Mouse (Mus musculus): ENCODE measurements around the gene Thsd4. TPM values are rescaled to one million over a fixed set of nuclear protein-coding genes. Genes with fewer than 3 reads are reported as not detected.

Gene Thsd4
- polyA plus RNA-seq, 1 experiment, result 0.97 TPM

GRCm38 (mm10) chr9:60077761-60078160 lies 444.1 kb downstream of the Thsd4 start:
- TF ChIP-seq POLR2A (IDR thresholded peaks at IDR 0.05; ENCODE audit: borderline replicate concordance, control insufficient read depth, low read depth, low read length), result no peak
- no peak for TF ChIP-seq CTCF (IDR thresholded peaks at IDR 0.05; ENCODE audit: control insufficient read depth, insufficient read depth, low read length)
- no peak overlapping the region for H3K27ac ChIP-seq (ENCODE audit: control insufficient read depth, insufficient read depth, low read depth, low read length, poor library complexity)
- WGBS, result 75% methylated on average over 1 of the region's 1 CpGs
- H3K4me3 ChIP-seq (replicated peaks; ENCODE audit: control insufficient read depth, low read depth, low read length), result no peak overlapping the region
- H3K4me1 ChIP-seq (ENCODE audit: control insufficient read depth, insufficient read depth, low read length), result no peaks in the 10 kb centered on the region

- H3K4me1 ChIP-seq (ENCODE audit: control insufficient read depth, insufficient read depth, low read length), result no peaks in the 10 kb centered on the region
- TF ChIP-seq POLR2A (IDR thresholded peaks at IDR 0.05; ENCODE audit: borderline replicate concordance, control insufficient read depth, low read depth, low read length), result no peak
- no peak overlapping the region for H3K4me3 ChIP-seq (replicated peaks; ENCODE audit: control insufficient read depth, low read depth, low read length)
- H3K27ac ChIP-seq (ENCODE audit: control insufficient read depth, insufficient read depth, low read depth, low read length, poor library complexity), result no peak overlapping the region
- 83% methylated on average over 4 of the region's 4 CpGs for WGBS
Measured at GRCm38 (mm10) chr9:60076396-60076795, 445.4 kb downstream of the Thsd4 start.

GRCm38 (mm10) chr9:60071620-60072263 lies 450.1 kb downstream of the Thsd4 start:
- TF ChIP-seq CTCF (IDR thresholded peaks at IDR 0.05; ENCODE audit: control insufficient read depth, insufficient read depth, low read length) (no peak), POLR2A (IDR thresholded peaks at IDR 0.05; ENCODE audit: borderline replicate concordance, control insufficient read depth, low read depth, low read length) (no peak)
- H3K4me3 ChIP-seq (replicated peaks; ENCODE audit: control insufficient read depth, low read depth, low read length), result no peak overlapping the region
- H3K27ac ChIP-seq (ENCODE audit: control insufficient read depth, insufficient read depth, low read depth, low read length, poor library complexity), result no peak overlapping the region
- H3K4me1 ChIP-seq (ENCODE audit: control insufficient read depth, insufficient read depth, low read length), result no peaks in the 10 kb centered on the region
- WGBS, result 62% methylated on average over 5 of the region's 5 CpGs

GRCm38 (mm10) chr9:60067241-60067640 lies 454.6 kb downstream of the Thsd4 start:
- no peak overlapping the region for H3K4me3 ChIP-seq (replicated peaks; ENCODE audit: control insufficient read depth, low read depth, low read length)
- TF ChIP-seq POLR2A (IDR thresholded peaks at IDR 0.05; ENCODE audit: borderline replicate concordance, control insufficient read depth, low read depth, low read length) (no peak), CTCF (IDR thresholded peaks at IDR 0.05; ENCODE audit: control insufficient read depth, insufficient read depth, low read length) (no peak)
- H3K27ac ChIP-seq (ENCODE audit: control insufficient read depth, insufficient read depth, low read depth, low read length, poor library complexity), result no peak overlapping the region
- WGBS, result 89% methylated on average over 8 of the region's 8 CpGs
- H3K4me1 ChIP-seq (ENCODE audit: control insufficient read depth, insufficient read depth, low read length), result no peaks in the 10 kb centered on the region

GRCm38 (mm10) chr9:60065184-60065583 lies 456.7 kb downstream of the Thsd4 start:
- TF ChIP-seq POLR2A (IDR thresholded peaks at IDR 0.05; ENCODE audit: borderline replicate concordance, control insufficient read depth, low read depth, low read length) (no peak), CTCF (IDR thresholded peaks at IDR 0.05; ENCODE audit: control insufficient read depth, insufficient read depth, low read length) (no peak)
- 70% methylated on average over 4 of the region's 4 CpGs for WGBS
- Histone ChIP-seq H3K4me1 (ENCODE audit: control insufficient read depth, insufficient read depth, low read length) (no peaks in the 10 kb centered on the region), H3K27ac (ENCODE audit: control insufficient read depth, insufficient read depth, low read depth, low read length, poor library complexity) (no peak overlapping the region), H3K4me3 (replicated peaks; ENCODE audit: control insufficient read depth, low read depth, low read length) (no peak overlapping the region)

GRCm38 (mm10) chr9:60063191-60063720 lies 458.6 kb downstream of the Thsd4 start:
- 51% methylated on average over 4 of the region's 4 CpGs for WGBS
- TF ChIP-seq CTCF (IDR thresholded peaks at IDR 0.05; ENCODE audit: control insufficient read depth, insufficient read depth, low read length), result no peak
- TF ChIP-seq POLR2A (IDR thresholded peaks at IDR 0.05; ENCODE audit: borderline replicate concordance, control insufficient read depth, low read depth, low read length), result no peak
- Histone ChIP-seq H3K4me3 (replicated peaks; ENCODE audit: control insufficient read depth, low read depth, low read length) (no peak overlapping the region), H3K4me1 (ENCODE audit: control insufficient read depth, insufficient read depth, low read length) (no peaks in the 10 kb centered on the region), H3K27ac (ENCODE audit: control insufficient read depth, insufficient read depth, low read depth, low read length, poor library complexity) (no peak overlapping the region)

- WGBS, result 78% methylated on average over 5 of the region's 5 CpGs
- Histone ChIP-seq H3K27ac (ENCODE audit: control insufficient read depth, insufficient read depth, low read depth, low read length, poor library complexity) (no peak overlapping the region), H3K4me1 (ENCODE audit: control insufficient read depth, insufficient read depth, low read length) (no peaks in the 10 kb centered on the region), H3K4me3 (replicated peaks; ENCODE audit: control insufficient read depth, low read depth, low read length) (no peak overlapping the region)
- TF ChIP-seq CTCF (IDR thresholded peaks at IDR 0.05; ENCODE audit: control insufficient read depth, insufficient read depth, low read length) (no peak), POLR2A (IDR thresholded peaks at IDR 0.05; ENCODE audit: borderline replicate concordance, control insufficient read depth, low read depth, low read length) (no peak)
Measured at GRCm38 (mm10) chr9:60056131-60056530, 465.7 kb downstream of the Thsd4 start.

GRCm38 (mm10) chr9:60054951-60055350 lies 466.9 kb downstream of the Thsd4 start:
- TF ChIP-seq CTCF (IDR thresholded peaks at IDR 0.05; ENCODE audit: control insufficient read depth, insufficient read depth, low read length), result no peak
- TF ChIP-seq POLR2A (IDR thresholded peaks at IDR 0.05; ENCODE audit: borderline replicate concordance, control insufficient read depth, low read depth, low read length), result no peak

GRCm38 (mm10) chr9:60053117-60053516 lies 468.7 kb downstream of the Thsd4 start:
- TF ChIP-seq CTCF (IDR thresholded peaks at IDR 0.05; ENCODE audit: control insufficient read depth, insufficient read depth, low read length) (no peak), POLR2A (IDR thresholded peaks at IDR 0.05; ENCODE audit: borderline replicate concordance, control insufficient read depth, low read depth, low read length) (no peak)
- Histone ChIP-seq H3K4me3 (replicated peaks; ENCODE audit: control insufficient read depth, low read depth, low read length) (no peak overlapping the region), H3K27ac (ENCODE audit: control insufficient read depth, insufficient read depth, low read depth, low read length, poor library complexity) (no peak overlapping the region), H3K4me1 (ENCODE audit: control insufficient read depth, insufficient read depth, low read length) (no peaks in the 10 kb centered on the region)
- WGBS, result 82% methylated on average over 5 of the region's 5 CpGs

More at GRCm38 (mm10) chr9:60054951-60055350, 466.9 kb downstream of the Thsd4 start:
- Histone ChIP-seq H3K4me3 (replicated peaks; ENCODE audit: control insufficient read depth, low read depth, low read length) (no peak overlapping the region), H3K4me1 (ENCODE audit: control insufficient read depth, insufficient read depth, low read length) (no peaks in the 10 kb centered on the region), H3K27ac (ENCODE audit: control insufficient read depth, insufficient read depth, low read depth, low read length, poor library complexity) (no peak overlapping the region)
- WGBS, result 60% methylated on average over 5 of the region's 5 CpGs
